Mouse (Mus musculus): ENCODE results near the gene Sorcs2. TPM values are rescaled to one million over a fixed set of nuclear protein-coding genes. Genes with fewer than 3 reads are reported as not detected.

Gene Sorcs2
- polyA plus RNA-seq, 1 experiment from 2014 or later = 21.8 TPM

DNA sequence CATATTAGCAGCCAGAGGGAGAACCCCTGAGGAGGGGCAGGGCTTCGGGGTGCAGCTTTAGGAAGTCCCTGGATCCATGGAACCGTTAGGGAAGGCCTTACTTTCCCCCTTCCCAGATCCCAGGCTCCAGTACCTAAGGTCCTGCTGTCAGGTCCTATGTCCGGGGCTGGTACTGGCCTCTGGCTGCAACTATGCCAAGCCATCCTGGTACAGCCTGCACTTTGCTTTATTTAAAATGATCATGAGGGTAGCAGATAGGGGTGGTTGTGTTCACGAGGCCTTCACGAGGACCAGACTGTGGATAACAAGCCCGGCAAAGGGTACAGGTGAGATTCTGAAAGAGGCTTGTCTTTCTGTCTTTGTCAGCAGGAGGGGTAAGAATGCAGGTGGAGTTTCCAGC lies 285.2 kb downstream of the Sorcs2 start:
- Histone ChIP-seq H3K27me3 (ENCODE audit: control insufficient read depth, insufficient read depth, low read depth, low read length) (no peaks in the 10 kb centered on the region), H3K36me3 (ENCODE audit: control insufficient read depth, insufficient read depth, low read length) (no peaks in the 10 kb centered on the region), H3K4me3 (ENCODE audit: low read length) (no peak overlapping the region), H3K27ac (ENCODE audit: low read length) (no peak overlapping the region), H3K9me3 (ENCODE audit: control insufficient read depth, low read length) (no peaks in the 10 kb centered on the region), H3K4me1 (replicated peaks; ENCODE audit: control insufficient read depth, insufficient read depth, low read length) (no peaks in the 10 kb centered on the region), H3K9ac (ENCODE audit: low read length) (no peak overlapping the region), H3K4me2 (ENCODE audit: low read depth, low read length) (no peak overlapping the region)
- ATAC-seq (ENCODE audit: low read depth) = no peak
- 77% methylated on average over 6 of the region's 6 CpGs for WGBS

DNA sequence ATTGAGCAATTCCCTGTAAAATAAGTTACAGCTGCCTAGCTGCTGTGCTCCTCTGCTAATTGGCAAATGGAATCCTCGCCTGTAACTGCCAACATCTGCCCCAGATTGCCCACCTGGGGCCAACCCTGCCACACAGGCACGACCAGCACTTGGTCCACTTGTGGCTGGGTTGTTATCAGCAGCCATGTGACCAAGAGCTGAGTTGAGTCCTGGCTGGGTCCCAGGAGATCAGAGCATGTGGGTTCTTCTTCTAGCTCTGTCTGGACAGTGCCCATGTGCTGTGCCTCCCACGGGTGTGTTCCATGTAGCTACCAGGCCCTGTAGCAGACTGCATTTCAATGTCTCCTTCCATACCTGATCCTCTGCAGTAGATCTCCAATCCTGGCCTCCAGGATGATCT lies 286.4 kb downstream of the Sorcs2 start:
- no peak for ATAC-seq (ENCODE audit: low read depth)
- no peaks in the 10 kb centered on the region for H3K9me3 ChIP-seq (ENCODE audit: control insufficient read depth, low read length)
- no peaks in the 10 kb centered on the region for H3K4me1 ChIP-seq (replicated peaks; ENCODE audit: control insufficient read depth, insufficient read depth, low read length)
- H3K4me2 ChIP-seq (ENCODE audit: low read depth, low read length) = no peak overlapping the region
- no peaks in the 10 kb centered on the region for H3K36me3 ChIP-seq (ENCODE audit: control insufficient read depth, insufficient read depth, low read length)
- WGBS = 61% methylated on average over 3 of the region's 3 CpGs
- H3K9ac ChIP-seq (ENCODE audit: low read length) = no peak overlapping the region
- no peaks in the 10 kb centered on the region for H3K27me3 ChIP-seq (ENCODE audit: control insufficient read depth, insufficient read depth, low read depth, low read length)
- no peak overlapping the region for H3K4me3 ChIP-seq (ENCODE audit: low read length)
- no peak overlapping the region for H3K27ac ChIP-seq (ENCODE audit: low read length)

DNA sequence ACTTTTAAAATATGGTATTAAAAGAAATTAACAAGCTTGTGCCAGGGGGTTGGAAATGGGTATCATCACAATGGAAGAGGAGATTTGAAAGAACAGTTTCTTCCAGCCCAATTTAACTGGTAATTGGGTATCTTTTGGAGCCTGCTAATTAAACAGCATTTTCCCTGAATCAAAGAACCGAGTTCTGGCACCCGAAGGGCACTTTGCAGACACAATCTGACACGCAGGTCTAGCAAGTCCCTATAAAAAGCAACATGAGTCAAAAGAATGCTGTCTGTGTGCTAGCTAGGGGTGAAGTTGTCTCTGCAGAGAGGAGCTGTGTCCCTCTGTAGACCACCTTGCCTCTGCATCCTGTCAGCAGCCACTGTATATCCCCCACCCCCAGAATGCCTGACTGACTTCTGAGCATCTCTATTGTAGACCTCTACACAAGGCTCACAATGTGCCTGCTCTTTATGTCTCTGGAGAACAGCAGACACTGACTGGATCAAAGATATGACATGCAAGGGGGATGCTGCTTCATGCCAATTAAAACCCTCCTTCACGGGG lies 289.5 kb downstream of the Sorcs2 start:
- H3K27ac ChIP-seq (ENCODE audit: low read length) = no peak overlapping the region
- no peaks in the 10 kb centered on the region; the same call in 1 of the 2 replicates for H3K9me3 ChIP-seq (ENCODE audit: control insufficient read depth, low read length)
- no peak for ATAC-seq (ENCODE audit: low read depth)
- no peak overlapping the region for H3K4me3 ChIP-seq (ENCODE audit: low read length)
- H3K27me3 ChIP-seq (ENCODE audit: control insufficient read depth, insufficient read depth, low read depth, low read length) = no peaks in the 10 kb centered on the region
- H3K9ac ChIP-seq (ENCODE audit: low read length) = no peak overlapping the region
- WGBS = 72% methylated on average over 4 of the region's 4 CpGs
- H3K36me3 ChIP-seq (ENCODE audit: control insufficient read depth, insufficient read depth, low read length) = no peaks in the 10 kb centered on the region
- no peak overlapping the region for H3K4me2 ChIP-seq (ENCODE audit: low read depth, low read length)
- no peaks in the 10 kb centered on the region for H3K4me1 ChIP-seq (replicated peaks; ENCODE audit: control insufficient read depth, insufficient read depth, low read length)

DNA sequence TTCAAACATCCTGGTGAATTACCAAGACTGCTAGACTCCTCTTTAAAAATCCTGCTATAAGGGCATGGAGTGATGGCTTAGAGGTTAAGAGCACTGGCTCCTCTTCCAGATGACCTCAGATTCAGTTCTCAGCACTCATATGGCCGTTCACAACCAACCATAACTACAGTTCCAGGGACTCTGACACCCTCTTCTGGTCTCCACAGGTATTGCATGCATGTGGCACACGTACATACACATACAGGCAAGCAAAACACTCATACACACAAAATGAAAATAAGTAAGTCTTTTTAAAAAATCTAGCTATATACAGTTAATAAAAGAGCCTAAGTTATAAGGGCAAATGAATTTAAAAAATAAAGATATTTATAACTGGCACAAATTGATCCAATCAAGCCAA lies 294.5 kb downstream of the Sorcs2 start:
- no peaks in the 10 kb centered on the region; the same call in 1 of the 2 replicates for H3K9me3 ChIP-seq (ENCODE audit: control insufficient read depth, low read length)
- H3K4me3 ChIP-seq (ENCODE audit: low read length) = no peak overlapping the region
- no peak overlapping the region for H3K27ac ChIP-seq (ENCODE audit: low read length)
- 78% methylated on average over 2 of the region's 2 CpGs for WGBS
- no peak overlapping the region for H3K4me2 ChIP-seq (ENCODE audit: low read depth, low read length)
- no peak overlapping the region for H3K9ac ChIP-seq (ENCODE audit: low read length)
- ATAC-seq (ENCODE audit: low read depth) = no peak
- peaks cover 21% of the 10 kb centered on the region for H3K4me1 ChIP-seq (replicated peaks; ENCODE audit: control insufficient read depth, insufficient read depth, low read length)
- no peaks in the 10 kb centered on the region for H3K27me3 ChIP-seq (ENCODE audit: control insufficient read depth, insufficient read depth, low read depth, low read length)
- no peaks in the 10 kb centered on the region for H3K36me3 ChIP-seq (ENCODE audit: control insufficient read depth, insufficient read depth, low read length)

DNA sequence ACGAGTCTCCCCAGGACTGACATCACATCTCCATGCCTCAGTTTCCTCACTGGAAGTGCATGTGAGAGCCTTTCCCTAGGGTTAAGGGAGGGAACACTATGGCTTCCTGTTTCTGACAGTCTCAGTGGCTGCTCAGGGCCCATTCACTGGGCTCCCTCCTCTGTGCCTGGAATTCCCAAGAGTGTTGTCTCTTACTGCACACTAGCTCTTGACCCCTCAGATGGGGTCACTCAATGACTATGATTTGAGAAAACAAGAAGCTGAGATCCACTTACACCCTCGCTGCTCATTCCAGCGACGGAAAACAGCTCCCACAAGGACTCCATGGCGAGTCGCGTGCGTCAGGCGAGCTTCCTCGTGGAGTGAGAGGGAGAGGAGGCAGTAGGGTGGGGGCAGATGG lies 296.8 kb downstream of the Sorcs2 start:
- Histone ChIP-seq H3K9ac (ENCODE audit: low read length) (no peak overlapping the region), H3K4me1 (replicated peaks; ENCODE audit: control insufficient read depth, insufficient read depth, low read length) (peaks cover 21% of the 10 kb centered on the region), H3K4me2 (ENCODE audit: low read depth, low read length) (no peak overlapping the region), H3K36me3 (ENCODE audit: control insufficient read depth, insufficient read depth, low read length) (no peaks in the 10 kb centered on the region), H3K9me3 (ENCODE audit: control insufficient read depth, low read length) (no peaks in the 10 kb centered on the region; the same call in 1 of the 2 replicates), H3K4me3 (ENCODE audit: low read length) (no peak overlapping the region), H3K27ac (ENCODE audit: low read length) (peak overlapping the region; percentile 72), H3K27me3 (ENCODE audit: control insufficient read depth, insufficient read depth, low read depth, low read length) (no peaks in the 10 kb centered on the region)
- peak; percentile 82 for ATAC-seq (ENCODE audit: low read depth)
- WGBS = 33% methylated on average over 10 of the region's 10 CpGs

DNA sequence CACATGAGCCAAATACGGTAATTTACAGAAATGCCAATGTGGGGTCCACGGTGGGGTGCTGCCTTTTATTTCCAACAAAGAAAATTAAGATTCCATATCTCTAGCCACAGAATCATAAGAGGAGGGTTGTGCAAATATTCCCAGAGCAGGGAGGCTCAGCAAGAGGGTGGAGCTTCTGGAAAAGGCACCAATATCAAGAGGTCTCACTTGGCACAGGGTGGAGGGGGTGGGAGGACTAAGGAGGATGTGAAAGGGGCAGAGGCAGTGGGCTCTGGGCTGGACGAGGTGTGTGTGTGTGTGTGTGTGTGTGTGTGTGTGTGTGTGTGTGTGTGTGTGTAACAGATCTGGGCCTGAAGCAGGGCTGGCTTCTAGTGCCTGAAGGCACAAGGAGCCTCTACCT lies 297.5 kb downstream of the Sorcs2 start:
- Histone ChIP-seq H3K4me2 (ENCODE audit: low read depth, low read length) (peak overlapping the region; percentile 25; the same call in 1 of the 2 replicates), H3K9ac (ENCODE audit: low read length) (no peak overlapping the region), H3K27me3 (ENCODE audit: control insufficient read depth, insufficient read depth, low read depth, low read length) (no peaks in the 10 kb centered on the region), H3K9me3 (ENCODE audit: control insufficient read depth, low read length) (no peaks in the 10 kb centered on the region; the same call in 1 of the 2 replicates), H3K4me1 (replicated peaks; ENCODE audit: control insufficient read depth, insufficient read depth, low read length) (peaks cover 21% of the 10 kb centered on the region), H3K4me3 (ENCODE audit: low read length) (no peak overlapping the region), H3K27ac (ENCODE audit: low read length) (peak overlapping the region; percentile 72), H3K36me3 (ENCODE audit: control insufficient read depth, insufficient read depth, low read length) (no peaks in the 10 kb centered on the region)
- peak; percentile 75 for ATAC-seq (ENCODE audit: low read depth)
- 47% methylated on average over 3 of the region's 3 CpGs for WGBS

DNA sequence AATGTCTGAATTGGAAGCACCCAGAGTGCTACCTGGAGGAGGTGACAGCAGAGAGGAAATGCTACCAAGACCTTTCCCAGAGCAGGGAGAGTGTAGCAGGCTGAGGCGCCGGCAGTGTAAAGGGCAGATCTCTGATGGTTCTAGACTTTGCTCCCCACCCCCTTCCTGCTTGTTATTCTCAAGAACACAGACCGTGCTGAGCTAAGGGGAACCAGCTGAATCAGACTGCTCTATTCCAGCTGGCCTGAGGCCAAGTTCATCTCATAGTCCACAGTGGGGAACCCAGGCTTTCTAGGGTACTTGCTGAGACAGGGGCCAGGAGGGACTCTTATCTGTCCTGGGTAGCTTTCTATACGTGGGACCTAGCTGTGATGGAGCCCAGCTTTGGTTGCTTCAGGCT lies 298.3 kb downstream of the Sorcs2 start:
- Histone ChIP-seq H3K9me3 (ENCODE audit: control insufficient read depth, low read length) (no peaks in the 10 kb centered on the region; the same call in 1 of the 2 replicates), H3K4me1 (replicated peaks; ENCODE audit: control insufficient read depth, insufficient read depth, low read length) (peaks cover 21% of the 10 kb centered on the region), H3K27me3 (ENCODE audit: control insufficient read depth, insufficient read depth, low read depth, low read length) (no peaks in the 10 kb centered on the region), H3K27ac (ENCODE audit: low read length) (no peak overlapping the region), H3K4me2 (ENCODE audit: low read depth, low read length) (no peak overlapping the region), H3K4me3 (ENCODE audit: low read length) (no peak overlapping the region), H3K9ac (ENCODE audit: low read length) (no peak overlapping the region), H3K36me3 (ENCODE audit: control insufficient read depth, insufficient read depth, low read length) (no peaks in the 10 kb centered on the region)
- ATAC-seq (ENCODE audit: low read depth) = 0 out of 2 replicates have a peak, but pooled peaks have one; percentile 26
- 32% methylated on average over 4 of the region's 4 CpGs for WGBS

DNA sequence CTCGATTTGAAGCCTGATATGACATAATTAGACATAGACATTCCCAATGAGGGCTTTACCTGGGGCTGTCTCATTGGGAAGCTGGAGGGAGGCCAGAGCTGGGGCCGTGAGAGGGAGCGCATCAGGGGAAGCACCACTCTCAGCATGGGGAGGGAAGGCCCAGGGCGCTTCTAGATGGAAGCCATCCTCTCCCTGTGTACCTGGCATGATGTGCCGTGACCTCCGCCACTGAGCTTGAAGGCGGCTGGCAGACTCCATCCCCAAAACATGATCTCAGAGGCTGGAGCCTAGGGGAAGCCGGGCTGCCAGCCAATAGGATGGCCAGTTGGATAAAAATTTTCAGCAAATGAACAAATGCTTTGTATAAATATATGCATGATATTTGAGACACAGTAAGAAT lies 301.9 kb downstream of the Sorcs2 start:
- Histone ChIP-seq H3K9ac (ENCODE audit: low read length) (no peak overlapping the region), H3K36me3 (ENCODE audit: control insufficient read depth, insufficient read depth, low read length) (no peaks in the 10 kb centered on the region), H3K4me2 (ENCODE audit: low read depth, low read length) (no peak overlapping the region), H3K9me3 (ENCODE audit: control insufficient read depth, low read length) (no peaks in the 10 kb centered on the region), H3K4me3 (ENCODE audit: low read length) (no peak overlapping the region), H3K27me3 (ENCODE audit: control insufficient read depth, insufficient read depth, low read depth, low read length) (no peaks in the 10 kb centered on the region), H3K27ac (ENCODE audit: low read length) (no peak overlapping the region), H3K4me1 (replicated peaks; ENCODE audit: control insufficient read depth, insufficient read depth, low read length) (peaks cover 18% of the 10 kb centered on the region)
- 73% methylated on average over 8 of the region's 8 CpGs for WGBS
- ATAC-seq (ENCODE audit: low read depth) = no peak

DNA sequence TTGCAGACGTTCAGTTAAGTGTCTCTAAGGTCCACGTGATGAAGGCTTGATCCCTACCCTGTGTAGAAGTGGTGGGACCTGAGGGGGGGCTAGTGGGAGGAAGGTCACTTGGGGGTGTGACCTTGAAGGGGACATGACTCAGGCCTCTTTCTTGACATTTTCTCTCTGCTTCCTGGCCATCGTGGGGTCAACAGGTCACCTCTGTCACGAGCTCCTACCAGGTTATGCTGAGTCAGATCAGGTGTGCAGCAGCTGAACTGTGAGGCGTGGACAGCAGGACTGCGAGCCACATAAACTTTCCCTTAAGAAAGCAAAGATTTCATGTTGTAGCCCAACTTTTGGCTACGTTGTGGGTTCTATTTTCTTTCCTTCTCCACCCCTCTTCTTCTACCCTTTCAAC lies 307.9 kb downstream of the Sorcs2 start:
- Histone ChIP-seq H3K4me3 (ENCODE audit: low read length) (no peak overlapping the region), H3K9me3 (ENCODE audit: control insufficient read depth, low read length) (no peaks in the 10 kb centered on the region), H3K27ac (ENCODE audit: low read length) (no peak overlapping the region), H3K4me2 (ENCODE audit: low read depth, low read length) (no peak overlapping the region), H3K36me3 (ENCODE audit: control insufficient read depth, insufficient read depth, low read length) (no peaks in the 10 kb centered on the region), H3K4me1 (replicated peaks; ENCODE audit: control insufficient read depth, insufficient read depth, low read length) (no peaks in the 10 kb centered on the region), H3K27me3 (ENCODE audit: control insufficient read depth, insufficient read depth, low read depth, low read length) (no peaks in the 10 kb centered on the region), H3K9ac (ENCODE audit: low read length) (no peak overlapping the region)
- no peak for ATAC-seq (ENCODE audit: low read depth)
- 71% methylated on average over 7 of the region's 7 CpGs for WGBS

DNA sequence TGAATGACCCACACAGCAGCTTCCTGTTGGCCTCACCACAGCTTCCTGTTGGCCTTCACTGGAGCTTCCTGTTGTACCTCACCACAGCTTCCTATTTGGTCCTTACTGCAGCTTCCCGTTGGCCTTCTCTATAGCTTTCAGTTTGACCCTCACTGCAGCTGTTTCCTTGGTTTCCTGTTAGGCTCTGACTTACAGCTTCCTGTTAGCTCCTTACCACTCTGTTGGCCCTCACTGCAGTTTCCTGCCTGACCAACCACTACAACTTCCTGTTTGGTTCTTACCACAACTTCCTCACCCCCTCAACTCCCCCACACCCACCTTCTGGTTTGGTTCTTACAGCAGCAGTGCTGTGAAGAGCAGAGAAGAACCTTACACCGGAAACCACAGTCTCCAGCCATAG lies 308.7 kb downstream of the Sorcs2 start:
- no peaks in the 10 kb centered on the region for H3K9me3 ChIP-seq (ENCODE audit: control insufficient read depth, low read length)
- no peaks in the 10 kb centered on the region for H3K27me3 ChIP-seq (ENCODE audit: control insufficient read depth, insufficient read depth, low read depth, low read length)
- ATAC-seq (ENCODE audit: low read depth) = no peak
- H3K4me3 ChIP-seq (ENCODE audit: low read length) = no peak overlapping the region
- H3K4me2 ChIP-seq (ENCODE audit: low read depth, low read length) = no peak overlapping the region
- H3K36me3 ChIP-seq (ENCODE audit: control insufficient read depth, insufficient read depth, low read length) = no peaks in the 10 kb centered on the region
- H3K9ac ChIP-seq (ENCODE audit: low read length) = no peak overlapping the region
- H3K27ac ChIP-seq (ENCODE audit: low read length) = peak overlapping the region; percentile 49
- WGBS = 57% methylated on average over 2 of the region's 2 CpGs
- H3K4me1 ChIP-seq (replicated peaks; ENCODE audit: control insufficient read depth, insufficient read depth, low read length) = no peaks in the 10 kb centered on the region
